Mouse (Mus musculus): ENCODE data around the gene Nfkbiz.
"Not testable (repeated sequence)": the region's sequence is repeated elsewhere in the genome, so short reads cannot be mapped to it uniquely, and the experiment has no call there.

Gene Nfkbiz

DNA sequence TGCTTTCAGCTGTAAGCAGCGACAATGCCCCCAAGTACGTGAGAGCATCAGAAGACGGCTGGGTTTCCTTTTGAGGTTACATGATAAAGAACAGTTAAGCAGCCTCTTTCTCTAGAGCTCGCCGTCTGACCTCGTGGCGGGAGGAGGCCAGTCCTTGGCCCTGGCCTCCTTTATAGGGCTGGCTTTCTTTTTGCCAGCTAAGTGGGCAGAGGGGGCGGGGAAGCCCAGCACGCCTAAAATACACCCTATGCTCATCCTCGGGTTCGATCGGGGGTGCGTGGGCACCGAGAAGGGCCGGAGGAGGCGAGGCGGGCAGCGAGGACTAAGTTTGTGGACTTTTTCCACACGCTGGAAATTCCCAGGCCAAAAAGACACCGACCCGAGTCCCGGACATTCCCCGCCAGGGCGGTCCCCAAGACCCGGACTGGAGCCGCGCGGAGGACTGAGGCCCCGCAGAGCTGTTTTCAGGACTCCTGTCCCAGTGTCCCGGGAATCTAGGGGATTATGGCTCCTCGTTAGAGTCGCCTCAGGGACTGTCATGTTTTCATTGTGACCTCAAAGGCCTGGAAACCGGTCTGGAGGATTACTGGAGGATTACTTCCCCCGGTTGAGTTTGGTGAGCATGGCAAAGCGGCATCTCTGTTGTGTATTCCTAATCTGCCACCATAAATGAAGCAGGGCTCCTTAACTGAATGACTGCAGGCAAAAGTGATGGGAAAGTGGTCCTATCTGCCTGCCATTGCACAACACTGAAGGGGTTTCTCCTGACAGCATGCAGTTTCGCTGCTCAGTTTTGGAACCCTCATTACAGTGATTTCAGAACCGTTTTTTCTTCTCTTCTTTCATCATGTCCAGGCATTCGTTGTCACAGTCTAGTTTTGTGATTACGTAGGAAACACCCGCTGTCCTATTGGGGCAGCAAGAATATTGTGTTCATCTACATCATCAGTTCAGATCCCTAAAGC, at the start of gene Nfkbiz:
TSS of gene Nfkbiz (minus strand) at position 390 of the 965 bp plus-strand sequence.
- in situ Hi-C loops (cut with MboI, MseI): no loop called here

DNA sequence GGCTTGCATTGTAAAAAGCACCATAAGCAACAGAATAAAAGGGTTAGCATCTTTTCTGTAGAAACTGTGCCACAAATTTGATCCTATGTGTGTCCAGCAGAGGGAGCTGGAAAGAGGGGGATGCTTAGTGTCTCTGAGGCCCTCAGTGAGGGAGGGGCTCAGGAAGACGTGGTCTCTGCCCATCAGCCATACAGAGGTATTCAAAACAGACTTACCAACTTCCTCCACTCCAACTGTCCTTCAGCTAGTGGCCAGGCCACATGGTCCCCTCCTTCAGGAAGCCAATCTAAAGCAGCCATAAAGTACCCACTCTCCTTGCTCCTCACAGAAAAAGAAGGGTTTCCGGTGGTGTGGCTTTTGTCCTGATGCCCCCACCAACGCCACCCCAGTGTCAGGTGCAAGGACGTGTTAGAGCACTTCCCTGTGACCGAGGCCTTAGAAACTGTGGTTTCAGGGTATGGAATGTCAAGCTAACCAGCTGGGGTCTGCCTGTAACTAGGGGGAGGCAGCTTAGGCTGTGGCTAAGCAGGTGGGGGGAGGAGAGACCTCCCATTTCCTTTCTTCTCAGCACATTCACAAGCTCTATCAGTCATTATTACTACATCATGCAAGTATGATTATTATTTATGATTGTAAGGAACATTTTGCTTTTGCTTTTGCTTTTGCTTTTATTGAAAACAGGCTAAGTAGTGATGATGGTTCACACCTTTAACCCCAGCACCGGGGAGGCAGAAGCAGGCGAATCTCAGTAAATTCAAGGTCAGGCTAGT, 49.3 kb upstream of the Nfkbiz start:
- in situ Hi-C loops (cut with MboI, MseI): no loop called here

GRCm38 (mm10) chr16:55884246-55884645, 45.5 kb upstream of the Nfkbiz start:
- in situ Hi-C loops (cut with MboI, MseI): no loop called here

DNA sequence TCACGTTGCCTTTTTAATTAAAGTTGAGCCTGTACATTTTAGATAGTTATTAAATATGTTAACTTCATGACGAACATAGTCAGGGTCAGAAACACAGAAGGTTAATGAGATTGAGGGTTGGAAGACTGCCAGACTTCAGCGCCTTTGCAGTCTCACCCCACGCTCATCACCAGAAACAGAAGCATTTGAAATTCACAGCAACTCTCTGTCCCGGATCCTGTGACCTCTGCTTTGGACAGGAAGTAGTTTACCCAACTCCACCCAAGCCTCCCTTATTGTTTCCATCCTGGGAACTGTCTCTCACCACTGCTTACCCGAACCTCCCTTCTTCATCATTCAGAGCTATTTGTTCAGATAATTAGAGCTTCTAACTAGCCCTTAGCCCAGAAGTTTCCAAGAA, 37.3 kb upstream of the Nfkbiz start:
- in situ Hi-C loops (cut with MboI, MseI): no loop called here

GRCm38 (mm10) chr16:55863832-55864231, 25.1 kb upstream of the Nfkbiz start:
- in situ Hi-C loops (cut with MboI, MseI): loop anchor here (5.0 to 25.0 kb wide), 2 partner anchors 382 to 877 kb away; no protein-coding TSS in a partner anchor

- in situ Hi-C loops (cut with MboI, MseI): loop anchor here (5.0 to 25.0 kb wide), 2 partner anchors 381 to 876 kb away; no protein-coding TSS in a partner anchor
These were observed 24.6 kb upstream of the Nfkbiz start for GRCm38 (mm10) chr16:55863149-55863815.

GRCm38 (mm10) chr16:55861104-55861503, 22.4 kb upstream of the Nfkbiz start:
- in situ Hi-C loops (cut with MboI, MseI): loop anchor here (5.0 to 25.0 kb wide), 2 partner anchors 379 to 874 kb away; no protein-coding TSS in a partner anchor

- in situ Hi-C loops (cut with MboI, MseI): loop anchor here (25.0 kb wide), 1 partner anchor 872 kb away; no protein-coding TSS in a partner anchor
These were observed 20.7 kb upstream of the Nfkbiz start for GRCm38 (mm10) chr16:55859421-55859820.

- in situ Hi-C loops (cut with MboI, MseI): loop anchor here (25.0 kb wide), 1 partner anchor 871 kb away; no protein-coding TSS in a partner anchor
These were observed 19.8 kb upstream of the Nfkbiz start for GRCm38 (mm10) chr16:55858465-55858864.

- in situ Hi-C loops (cut with MboI, MseI): loop anchor here (5.0 to 25.0 kb wide), 2 partner anchors 46 to 866 kb away; no protein-coding TSS in a partner anchor
These were observed 14.4 kb upstream of the Nfkbiz start for GRCm38 (mm10) chr16:55852943-55853727.

GRCm38 (mm10) chr16:55852515-55852914, 13.8 kb upstream of the Nfkbiz start:
- in situ Hi-C loops (cut with MboI, MseI): loop anchor here (5.0 to 25.0 kb wide), 2 partner anchors 45 to 865 kb away; no protein-coding TSS in a partner anchor

DNA sequence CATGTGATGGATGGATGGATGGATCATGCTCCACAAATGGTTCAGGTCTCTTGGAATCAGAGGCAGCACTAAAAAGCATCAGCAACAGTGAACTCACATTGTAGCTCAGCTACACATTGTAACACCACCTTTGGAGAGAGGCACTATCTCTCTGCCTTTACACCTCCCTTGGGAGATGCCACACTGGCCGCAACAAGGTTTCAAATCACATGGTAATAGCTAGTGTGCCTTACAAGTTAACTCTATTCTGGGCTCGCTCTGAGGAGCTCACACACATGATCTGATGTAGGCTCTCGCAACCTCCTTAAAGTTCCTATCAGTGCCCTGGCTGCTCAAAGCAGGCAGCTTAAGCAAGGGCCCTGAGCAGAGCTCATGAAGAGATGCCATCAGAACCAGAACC, 11.8 kb upstream of the Nfkbiz start:
- in situ Hi-C loops (cut with MboI, MseI): loop anchor here (5.0 to 25.0 kb wide), 2 partner anchors 43 to 863 kb away; no protein-coding TSS in a partner anchor

DNA sequence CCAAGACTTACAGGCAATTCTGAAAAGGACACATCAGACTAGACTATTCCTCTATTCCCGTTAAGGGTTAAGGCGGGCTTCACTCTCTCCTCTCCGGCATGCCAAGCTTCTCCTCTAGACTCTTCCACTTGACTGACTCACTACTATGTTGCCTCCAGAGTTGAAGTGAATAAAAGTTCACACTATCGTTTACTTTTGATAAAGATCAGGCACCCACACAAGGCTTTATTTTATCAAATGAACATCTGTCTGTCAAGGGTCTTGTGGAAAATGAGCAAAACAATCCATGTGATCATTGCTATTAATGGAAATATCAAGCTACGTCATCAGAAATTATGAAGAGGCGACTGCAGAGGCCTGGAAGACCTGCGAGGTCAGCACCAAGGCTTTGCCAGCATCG, 9.0 kb upstream of the Nfkbiz start:
- in situ Hi-C loops (cut with MboI, MseI): no loop called here

DNA sequence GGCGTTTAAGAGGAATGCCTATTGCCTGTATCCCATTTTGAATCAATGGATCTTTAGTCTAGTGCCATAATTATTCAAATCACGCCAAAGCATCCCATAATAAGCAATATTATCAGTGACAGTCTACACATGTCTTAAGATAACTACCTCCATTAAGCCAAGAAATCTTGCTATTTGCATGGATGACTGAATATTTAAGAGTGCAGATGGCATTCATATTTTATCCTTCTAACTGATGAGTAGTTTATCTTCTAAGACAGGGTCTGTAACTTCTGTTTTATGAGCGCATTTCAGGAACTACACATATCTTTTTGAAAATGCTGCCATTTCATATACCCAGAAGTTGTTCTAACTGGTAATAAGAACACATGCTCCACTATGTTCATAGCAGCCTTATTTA, 6.1 kb upstream of the Nfkbiz start:
- in situ Hi-C loops (cut with MboI, MseI): loop anchor here (5.0 kb wide), 1 partner anchor 93 kb away; no protein-coding TSS in a partner anchor

DNA sequence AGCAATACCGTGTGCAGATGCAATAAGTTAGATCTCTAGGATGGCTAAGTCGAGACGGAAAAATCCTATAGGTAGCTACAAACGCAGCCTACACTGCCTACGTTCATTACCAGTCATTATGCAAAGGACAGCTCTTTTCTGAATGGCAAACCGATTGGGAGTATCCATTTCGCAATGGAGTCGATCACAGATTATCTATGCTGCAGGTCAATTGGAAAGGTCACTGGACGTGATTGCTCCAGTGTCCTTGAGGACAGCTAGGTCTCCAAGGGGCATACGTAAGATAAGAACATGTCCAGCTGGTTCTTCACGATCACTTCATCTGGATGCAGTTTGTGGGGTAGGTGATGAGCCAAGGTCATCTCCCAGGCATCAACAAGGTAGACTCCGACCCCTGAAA, 5.2 kb upstream of the Nfkbiz start:
- in situ Hi-C loops (cut with MboI, MseI): loop anchor here (5.0 kb wide), 1 partner anchor 92 kb away; no protein-coding TSS in a partner anchor

DNA sequence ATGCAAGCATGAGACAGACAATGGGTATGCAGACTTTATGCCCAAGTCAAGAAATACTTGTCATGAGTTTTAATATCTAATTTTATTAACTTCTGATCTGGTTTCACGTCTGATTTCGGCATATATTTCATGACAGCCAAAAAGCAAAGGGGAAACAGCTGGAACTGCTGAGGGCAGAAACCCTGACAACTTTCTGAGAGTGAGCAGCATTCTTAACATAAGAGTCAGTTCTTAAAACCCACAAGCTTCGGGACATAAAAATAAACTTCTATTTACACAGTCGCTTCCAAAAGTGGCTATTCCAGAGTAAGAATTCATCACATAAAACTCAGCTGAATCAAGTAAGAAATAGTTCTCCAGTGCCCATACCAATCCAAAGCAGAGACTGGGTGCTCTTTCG, 4.4 kb upstream of the Nfkbiz start:
- in situ Hi-C loops (cut with MboI, MseI): loop anchor here (5.0 kb wide), 1 partner anchor 91 kb away; no protein-coding TSS in a partner anchor

DNA sequence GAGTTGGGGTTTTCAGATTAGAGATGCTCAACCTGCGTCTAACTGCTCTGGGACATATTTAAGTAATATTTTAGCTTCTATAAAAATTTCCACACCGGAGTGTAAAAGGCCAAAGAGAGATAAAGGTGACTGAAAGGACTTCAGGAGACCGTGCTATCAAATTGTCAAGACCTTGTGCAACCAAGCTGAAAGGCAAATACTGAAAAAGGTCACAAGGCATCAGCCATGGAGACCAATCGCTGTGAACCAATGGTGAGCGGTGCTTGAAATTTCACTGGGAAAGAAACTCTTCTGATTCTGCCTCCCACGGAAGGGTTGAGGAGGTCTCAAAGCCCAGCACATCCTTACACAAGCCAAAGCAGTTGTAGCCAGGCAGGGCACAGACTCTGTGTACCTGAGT, 2.8 kb upstream of the Nfkbiz start:
- in situ Hi-C loops (cut with MboI, MseI): loop anchor here (5.0 kb wide), 1 partner anchor 89 kb away; no protein-coding TSS in a partner anchor

DNA sequence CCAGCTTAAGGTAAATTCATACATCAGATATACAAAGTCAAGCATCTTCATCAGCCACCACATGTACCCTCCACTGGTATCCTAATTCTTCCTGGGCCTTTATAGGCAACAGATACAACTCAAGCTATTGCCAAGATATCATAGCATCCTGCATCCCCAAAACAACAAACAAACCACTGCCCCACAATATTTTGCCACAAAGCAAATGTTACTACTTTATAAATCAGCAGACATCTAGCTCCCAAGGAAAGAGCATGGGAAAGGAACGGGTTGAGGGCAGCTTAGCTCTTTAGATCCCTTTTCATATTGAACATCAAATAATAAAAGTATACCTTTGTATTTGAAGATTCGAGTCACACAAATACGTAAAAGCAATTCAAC, 580 bp downstream of the Nfkbiz start:
- in situ Hi-C loops (cut with MboI, MseI): no loop called here

- in situ Hi-C loops (cut with MboI, MseI): not testable (repeated sequence)
These were observed 1.0 kb downstream of the Nfkbiz start for GRCm38 (mm10) chr16:55837653-55838052.

GRCm38 (mm10) chr16:55837168-55837567, 1.5 kb downstream of the Nfkbiz start:
- in situ Hi-C loops (cut with MboI, MseI): no loop called here

Measured in regulatory T cell (primary cell).